Mouse (Mus musculus) forebrain, embryonic 15.5 days (tissue): ENCODE measurements around the gene Plekhb1. TPM values are rescaled to one million over a fixed set of nuclear protein-coding genes. Genes with fewer than 3 reads are reported as not detected.

Experiments used
- ATAC-seq: fragments of 200-750 bp; cut with Nextera tagmentation; replicated peaks from 2 replicates; pipeline ENCODE4 v1.8.0; 2017; ENCODE audit warnings: mild to moderate bottlenecking, moderate TSS enrichment, moderate library complexity
- H3K27ac ChIP-seq: fragments of 300-500 bp; sonication (generic); replicated peaks from 2 replicates; pipeline ENCODE4 v1.5.1; 2015; ENCODE audit warnings: mild to moderate bottlenecking, inconsistent platforms
- H3K27me3 ChIP-seq: fragments of 300-500 bp; sonication (generic); 2 replicates; pipeline ENCODE4 v1.6.1; 2015; ENCODE audit warnings: inconsistent platforms
- H3K36me3 ChIP-seq: fragments of 300-500 bp; sonication (generic); 2 replicates; pipeline ENCODE4 v1.6.1; 2015; ENCODE audit warnings: mild to moderate bottlenecking, inconsistent platforms
- H3K4me1 ChIP-seq: fragments of 300-500 bp; sonication (generic); 2 replicates; pipeline ENCODE4 v1.6.1; 2015; ENCODE audit warnings: inconsistent platforms
- H3K4me2 ChIP-seq: fragments of 300-500 bp; sonication (generic); replicated peaks from 2 replicates; pipeline ENCODE4 v1.6.1; 2015; ENCODE audit warnings: mild to moderate bottlenecking, inconsistent platforms
- H3K4me3 ChIP-seq: fragments of 300-500 bp; sonication (generic); 2 replicates; pipeline ENCODE4 v1.5.1; 2015; ENCODE audit warnings: mild to moderate bottlenecking, inconsistent platforms
- H3K9ac ChIP-seq: fragments of 300-500 bp; sonication (generic); replicated peaks from 2 replicates; pipeline ENCODE4 v1.6.1; 2015; ENCODE audit warnings: mild to moderate bottlenecking, inconsistent platforms
- H3K9me3 ChIP-seq: fragments of 300-500 bp; sonication (generic); 2 replicates; pipeline ENCODE4 v1.6.1; 2016; ENCODE audit warnings: inconsistent platforms
- WGBS: fragments of 180-500 bp; shearing (Covaris S2); methylation state at CpG from one replicate; pipeline ENCODE4 v1.1.7; 2015; ENCODE audit warnings: mixed read lengths; 5-methylcytosine and 5-hydroxymethylcytosine counted together
- polyA plus RNA-seq: library from polyadenylated mRNA; unstranded; fragments of >200 nt; fragmentation: Nextera tagmentation; extraction: Ambion mirVana; gene quantifications from 2 replicates; pipeline ENCODE4 v1.2.1, GENCODE M21; 2015

The Plekhb1 gene
- 4.7 and 6.8 TPM in 2 replicates for polyA plus RNA-seq

- Histone ChIP-seq H3K27me3 (no peaks in the 10 kb centered on the region), H3K4me1 (peaks cover 14% of the 10 kb centered on the region), H3K4me2 (peak within 1 kb of the TSS; percentile 33), H3K27ac (no peak within 1 kb of the TSS), H3K9me3 (no peaks in the 10 kb centered on the region), H3K9ac (no peak within 1 kb of the TSS), H3K4me3 (no peak within 1 kb of the TSS), H3K36me3 (no peaks in the 10 kb centered on the region)
- no peak for ATAC-seq
- 63% methylated on average over 8 of the region's 8 CpGs for WGBS
Measured at GRCm38 (mm10) chr7:100662231-100662630, at the start of gene Plekhb1. Plekhb1 (minus strand) TSS chr7:100662414.

GRCm38 (mm10) chr7:100706883-100707480, 44.8 kb upstream of the Plekhb1 start:
- H3K27ac ChIP-seq: peak overlapping the region; percentile 99
- WGBS: under 1% methylated on average over 23 of the region's 23 CpGs
- ATAC-seq: peak; percentile 3
- H3K4me3 ChIP-seq: peak overlapping the region; percentile 80
- no peaks in the 10 kb centered on the region for H3K36me3 ChIP-seq
- H3K9me3 ChIP-seq: no peaks in the 10 kb centered on the region
- peaks cover 22% of the 10 kb centered on the region for H3K4me1 ChIP-seq
- H3K4me2 ChIP-seq: peak overlapping the region; percentile 62
- no peaks in the 10 kb centered on the region for H3K27me3 ChIP-seq
- H3K9ac ChIP-seq: peak overlapping the region; percentile 93

- H3K9me3 ChIP-seq: no peaks in the 10 kb centered on the region
Measured at GRCm38 (mm10) chr7:100706143-100706841, 44.1 kb upstream of the Plekhb1 start, which contains the start of gene Fam168a. Fam168a (plus strand) TSS chr7:100706635.

GRCm38 (mm10) chr7:100699771-100700770, 37.9 kb upstream of the Plekhb1 start:
- no peak overlapping the region for H3K4me3 ChIP-seq
- no peak for ATAC-seq
- H3K9ac ChIP-seq: no peak overlapping the region
- H3K27ac ChIP-seq: no peak overlapping the region
- H3K4me1 ChIP-seq: no peaks in the 10 kb centered on the region
- no peak overlapping the region for H3K4me2 ChIP-seq
- no peaks in the 10 kb centered on the region for H3K36me3 ChIP-seq
- H3K27me3 ChIP-seq: no peaks in the 10 kb centered on the region
- H3K9me3 ChIP-seq: no peaks in the 10 kb centered on the region
- 75% methylated on average over 8 of the region's 8 CpGs for WGBS

More at GRCm38 (mm10) chr7:100706143-100706841, 44.1 kb upstream of the Plekhb1 start, which contains the start of gene Fam168a:
- Histone ChIP-seq H3K27ac (peak within 1 kb of the TSS; percentile 99), H3K36me3 (no peaks in the 10 kb centered on the region), H3K4me1 (peaks cover 20% of the 10 kb centered on the region), H3K9ac (peak within 1 kb of the TSS; percentile 93), H3K4me2 (peak within 1 kb of the TSS; percentile 62), H3K4me3 (peak within 1 kb of the TSS; percentile 80), H3K27me3 (no peaks in the 10 kb centered on the region)
- WGBS: 0% methylated on average over 37 of the region's 37 CpGs
- ATAC-seq: peak; percentile 98

- Histone ChIP-seq H3K9ac (no peak overlapping the region), H3K4me2 (no peak overlapping the region), H3K27me3 (no peaks in the 10 kb centered on the region), H3K4me1 (no peaks in the 10 kb centered on the region), H3K9me3 (no peaks in the 10 kb centered on the region), H3K27ac (no peak overlapping the region), H3K36me3 (no peaks in the 10 kb centered on the region), H3K4me3 (no peak overlapping the region)
- ATAC-seq: no peak
- 76% methylated on average over 8 of the region's 8 CpGs for WGBS
Measured at GRCm38 (mm10) chr7:100693199-100693598, 31.0 kb upstream of the Plekhb1 start.

- WGBS: 83% methylated on average over 7 of the region's 7 CpGs
- Histone ChIP-seq H3K4me1 (no peaks in the 10 kb centered on the region), H3K9ac (no peak overlapping the region), H3K36me3 (no peaks in the 10 kb centered on the region), H3K4me2 (no peak overlapping the region), H3K27me3 (no peaks in the 10 kb centered on the region), H3K27ac (no peak overlapping the region), H3K4me3 (no peak overlapping the region), H3K9me3 (no peaks in the 10 kb centered on the region)
- no peak for ATAC-seq
Measured at GRCm38 (mm10) chr7:100688471-100688870, 26.3 kb upstream of the Plekhb1 start.

- 40% methylated on average over 13 of the region's 13 CpGs for WGBS
- H3K27me3 ChIP-seq: no peaks in the 10 kb centered on the region
- no peak overlapping the region for H3K9ac ChIP-seq
- H3K36me3 ChIP-seq: no peaks in the 10 kb centered on the region
- H3K9me3 ChIP-seq: no peaks in the 10 kb centered on the region
- H3K4me3 ChIP-seq: no peak overlapping the region
- H3K27ac ChIP-seq: no peak overlapping the region
- H3K4me2 ChIP-seq: no peak overlapping the region
- H3K4me1 ChIP-seq: 0 out of 2 replicates have a peak, but pooled peaks cover 3% of the 10 kb centered on the region
- ATAC-seq: peak; percentile 75; the same call in 1 of the 2 replicates
Measured at GRCm38 (mm10) chr7:100685061-100686030, 23.1 kb upstream of the Plekhb1 start.

GRCm38 (mm10) chr7:100684538-100684937, 22.3 kb upstream of the Plekhb1 start:
- H3K4me1 ChIP-seq: 0 out of 2 replicates have a peak, but pooled peaks cover 3% of the 10 kb centered on the region
- H3K27me3 ChIP-seq: no peaks in the 10 kb centered on the region
- no peak overlapping the region for H3K4me3 ChIP-seq
- ATAC-seq: no peak
- H3K4me2 ChIP-seq: no peak overlapping the region
- H3K36me3 ChIP-seq: no peaks in the 10 kb centered on the region
- no peak overlapping the region for H3K9ac ChIP-seq
- H3K27ac ChIP-seq: no peak overlapping the region
- no peaks in the 10 kb centered on the region for H3K9me3 ChIP-seq
- 59% methylated on average over 7 of the region's 7 CpGs for WGBS

GRCm38 (mm10) chr7:100684081-100684480, 21.9 kb upstream of the Plekhb1 start:
- 0 out of 2 replicates have a peak, but pooled peaks cover 3% of the 10 kb centered on the region for H3K4me1 ChIP-seq
- WGBS: 70% methylated on average over 5 of the region's 5 CpGs
- no peak overlapping the region for H3K4me3 ChIP-seq
- H3K36me3 ChIP-seq: no peaks in the 10 kb centered on the region
- no peak overlapping the region for H3K9ac ChIP-seq
- H3K9me3 ChIP-seq: no peaks in the 10 kb centered on the region
- ATAC-seq: no peak
- H3K27ac ChIP-seq: no peak overlapping the region
- no peak overlapping the region for H3K4me2 ChIP-seq
- no peaks in the 10 kb centered on the region for H3K27me3 ChIP-seq

GRCm38 (mm10) chr7:100683241-100683640, 21.0 kb upstream of the Plekhb1 start:
- no peak overlapping the region for H3K9ac ChIP-seq
- WGBS: 50% methylated on average over 1 of the region's 1 CpGs
- H3K27ac ChIP-seq: no peak overlapping the region
- H3K4me1 ChIP-seq: 0 out of 2 replicates have a peak, but pooled peaks cover 3% of the 10 kb centered on the region
- H3K4me3 ChIP-seq: no peak overlapping the region
- no peaks in the 10 kb centered on the region for H3K36me3 ChIP-seq
- no peaks in the 10 kb centered on the region for H3K9me3 ChIP-seq
- H3K27me3 ChIP-seq: no peaks in the 10 kb centered on the region
- no peak overlapping the region for H3K4me2 ChIP-seq
- no peak for ATAC-seq

- Histone ChIP-seq H3K36me3 (no peaks in the 10 kb centered on the region), H3K4me3 (no peak overlapping the region), H3K4me1 (0 out of 2 replicates have a peak, but pooled peaks cover 3% of the 10 kb centered on the region), H3K27me3 (no peaks in the 10 kb centered on the region), H3K4me2 (no peak overlapping the region), H3K9ac (no peak overlapping the region), H3K27ac (no peak overlapping the region), H3K9me3 (no peaks in the 10 kb centered on the region)
- ATAC-seq: no peak
- 58% methylated on average over 5 of the region's 5 CpGs for WGBS
Measured at GRCm38 (mm10) chr7:100681132-100681531, 18.9 kb upstream of the Plekhb1 start.
